ENCODE assay signal across 10 mouse cellular contexts in genomic region chr2:11362205-11362994, GRCm38 (mm10).
A peak's percentile ranks its signal among the peaks of the same experiment; 100 is the strongest.
DNase-seq lines count a peak whose midpoint lies in the region; ATAC-seq and TF ChIP-seq lines count a peak whose summit lies in the region.
"Had no signal": no experiment of that assay in that cellular context is flagged by ENCODE, and none has a peak within 500 bp of the region (broad histone marks: within the 10 kb centered on the region; RNA-seq: fewer than 3 reads in every experiment).

No protein-coding gene starts in this region.

- TF ChIP-seq POLR2A in cerebellum, adult 2 months (IDR thresholded peaks at IDR 0.05; ENCODE audit: borderline replicate concordance, insufficient read depth, low read length), result no peak

- H3K4me2 ChIP-seq in lung, embryonic 14.5 days, result no peak overlapping the region
- no peak overlapping the region for H3K4me2 ChIP-seq in neural tube, embryonic 15.5 days

- H3K4me1 ChIP-seq in lung, embryonic 14.5 days (ENCODE audit: insufficient read depth), result no peaks in the 10 kb centered on the region
- peaks cover 12% of the 10 kb centered on the region for H3K4me1 ChIP-seq in cerebellum, adult 2 months (ENCODE audit: control insufficient read depth, insufficient read depth, low read length)
- peaks cover 4% of the 10 kb centered on the region; the same call in 1 of the 2 replicates for H3K4me1 ChIP-seq in neural tube, embryonic 15.5 days
- H3K4me1 ChIP-seq in heart, embryonic 10.5 days, result no peaks in the 10 kb centered on the region

- no peak overlapping the region for H3K27ac ChIP-seq in lung, embryonic 14.5 days (ENCODE audit: low read depth)
- no peak overlapping the region for H3K27ac ChIP-seq in cerebellum, adult 2 months (ENCODE audit: insufficient read depth, low read length)
- no peak overlapping the region for H3K27ac ChIP-seq in neural tube, embryonic 15.5 days (replicated peaks)
- no peak overlapping the region for H3K27ac ChIP-seq in heart, embryonic 10.5 days

- no peak overlapping the region for H3K9ac ChIP-seq in lung, embryonic 14.5 days
- H3K9ac ChIP-seq in neural tube, embryonic 15.5 days (replicated peaks), result no peak overlapping the region

- no peaks in the 10 kb centered on the region for H3K9me3 ChIP-seq in lung, embryonic 14.5 days (ENCODE audit: low read depth, low read length)
- no peaks in the 10 kb centered on the region for H3K9me3 ChIP-seq in neural tube, embryonic 15.5 days (replicated peaks)
- H3K9me3 ChIP-seq in heart, embryonic 10.5 days, result no peaks in the 10 kb centered on the region
- H3K9me3 ChIP-seq: G1E had no signal

- TF ChIP-seq CTCF in lung, embryonic 14.5 days (IDR thresholded peaks at IDR 0.05; ENCODE audit: low read depth), result no peak
- TF ChIP-seq CTCF in cerebellum, adult 2 months (IDR thresholded peaks at IDR 0.05; ENCODE audit: borderline replicate concordance, insufficient read depth, low read depth, low read length), result no peak

- 72% methylated on average over 8 of the region's 8 CpGs for WGBS in lung, embryonic 14.5 days
- WGBS in cerebellum, adult 2 months, result 65% methylated on average over 8 of the region's 8 CpGs
- WGBS in neural tube, embryonic 15.5 days, result 79% methylated on average over 8 of the region's 8 CpGs
- 79% methylated on average over 8 of the region's 8 CpGs for WGBS in heart, embryonic 10.5 days

- H3K4me3 ChIP-seq in lung, embryonic 14.5 days (ENCODE audit: low read depth, low read length), result no peak overlapping the region
- no peak overlapping the region for H3K4me3 ChIP-seq in cerebellum, adult 2 months (replicated peaks; ENCODE audit: insufficient read depth, low read depth, low read length)
- H3K4me3 ChIP-seq in neural tube, embryonic 15.5 days (replicated peaks), result no peak overlapping the region
- H3K4me3 ChIP-seq in heart, embryonic 10.5 days, result no peak overlapping the region

- DNase-seq in lung, embryonic 14.5 days, result peak; percentile 46
- DNase-seq in lung, postnatal 4 days, result no peak
- DNase-seq in cerebellum, adult 2 months, result peak; percentile 75 to 92
- peak; percentile 40 for DNase-seq in kidney, adult 9 months
- no peak for DNase-seq in heart, embryonic 10.5 days (ENCODE audit: low spot score)
- DNase-seq in ovary, postnatal 14 days (ENCODE audit: low spot score), result no peak
- DNase-seq: thymus, postnatal 14 days had no signal

- no peaks in the 10 kb centered on the region for H3K36me3 ChIP-seq in lung, embryonic 14.5 days (ENCODE audit: insufficient read depth)
- H3K36me3 ChIP-seq in neural tube, embryonic 15.5 days, result no peaks in the 10 kb centered on the region
- no peaks in the 10 kb centered on the region for H3K36me3 ChIP-seq in heart, embryonic 10.5 days
- H3K36me3 ChIP-seq: G1E had no signal

- ATAC-seq in lung, embryonic 14.5 days (ENCODE audit: insufficient read depth), result no peak
- peak; percentile 83 for ATAC-seq in neural tube, embryonic 15.5 days (ENCODE audit: low FRiP score)
- ATAC-seq in megakaryocyte progenitor cell, adult 5-6 weeks (replicated peaks; ENCODE audit: poor library complexity), result no peak

- no peaks in the 10 kb centered on the region for H3K27me3 ChIP-seq in lung, embryonic 14.5 days (ENCODE audit: insufficient read depth, low read length)
- H3K27me3 ChIP-seq in cerebellum, adult 2 months (ENCODE audit: control insufficient read depth, insufficient read depth, low read length), result no peaks in the 10 kb centered on the region; the same call in 1 of the 2 replicates
- H3K27me3 ChIP-seq in neural tube, embryonic 15.5 days (replicated peaks), result no peaks in the 10 kb centered on the region
- no peaks in the 10 kb centered on the region for H3K27me3 ChIP-seq in heart, embryonic 10.5 days (ENCODE audit: insufficient read depth, poor library complexity, severe bottlenecking)

Comparison
In these comparisons a context has a peak if more than half of its experiments do, and no peak if none do; other contexts are left out.
1. DNase-seq: peak in lung, embryonic 14.5 days (single experiment), cerebellum, adult 2 months (2 of 2) and kidney, adult 9 months (single experiment); none in lung, postnatal 4 days (0 of 2), heart, embryonic 10.5 days (single experiment) and ovary, postnatal 14 days (single experiment).